Mouse (Mus musculus) ES-E14 (cell line): ENCODE data around the gene Nek7. TPM values are rescaled to one million over a fixed set of nuclear protein-coding genes. Genes with fewer than 3 reads are reported as not detected.

Experiments
- DNase-seq: peaks from one replicate; pipeline ENCODE4 v3.0.0-alpha.2; 2013; ENCODE audit warnings: low read depth, low spot score
- H3K27ac ChIP-seq: 2 replicates; pipeline ENCODE4 v1.5.1; 2012; ENCODE audit warnings: low read depth, mild to moderate bottlenecking, low read length, moderate library complexity, mixed read lengths; ENCODE audit not compliant: poor library complexity, insufficient read depth, severe bottlenecking
- H3K36me3 ChIP-seq: 2 replicates; pipeline ENCODE4 v1.6.1; 2012; ENCODE audit warnings: mild to moderate bottlenecking, low read length, moderate library complexity, mixed read lengths; ENCODE audit not compliant: control insufficient read depth, poor library complexity, insufficient read depth, severe bottlenecking
- H3K4me1 ChIP-seq, 2 experiments: fragments of 150-350 bp in 1 of 2; sonication (generic) in 1 of 2; 2 replicates each; pipeline ENCODE4 v1.6.1; 2012; ENCODE audit warnings: low read length in 2 of 2, mild to moderate bottlenecking in 1 of 2, mixed read lengths in 1 of 2; ENCODE audit not compliant: control insufficient read depth in 2 of 2, insufficient read depth in 2 of 2, poor library complexity in 1 of 2
- H3K4me3 ChIP-seq, 2 experiments: fragments of 150-350 bp in 1 of 2; sonication (generic) in 1 of 2; 2 replicates each; pipeline ENCODE4 v1.5.1; 2012; ENCODE audit warnings: low read length in 2 of 2, low read depth in 1 of 2, mild to moderate bottlenecking in 1 of 2, mixed read lengths in 1 of 2; ENCODE audit not compliant: insufficient read depth in 1 of 2, poor library complexity in 1 of 2, severe bottlenecking in 1 of 2
- H3K9ac ChIP-seq: 2 replicates; pipeline ENCODE4 v1.6.1; 2012; ENCODE audit warnings: low read depth, mild to moderate bottlenecking, low read length, mixed read lengths; ENCODE audit not compliant: poor library complexity, insufficient read depth, severe bottlenecking
- H3K9me3 ChIP-seq: fragments of 150-350 bp; sonication (generic); 2 replicates; pipeline ENCODE4 v1.6.1; 2012; ENCODE audit warnings: low read depth, mild to moderate bottlenecking, low read length; ENCODE audit not compliant: control insufficient read depth, insufficient read depth
- CHD2 ChIP-seq: IDR thresholded peaks from 2 replicates; pipeline ENCODE4 v1.6.1; 2014; ENCODE audit warnings: mild to moderate bottlenecking, low read depth, low read length, inconsistent platforms
- HCFC1 ChIP-seq: IDR thresholded peaks from 2 replicates; pipeline ENCODE4 v1.6.1; 2012; ENCODE audit warnings: low read length, inconsistent platforms, borderline replicate concordance; ENCODE audit not compliant: insufficient read depth
- MAFK ChIP-seq: IDR thresholded peaks from 2 replicates; pipeline ENCODE4 v1.6.1; 2014; ENCODE audit warnings: mild to moderate bottlenecking, low read depth, low read length, inconsistent platforms; ENCODE audit not compliant: insufficient read depth
- ZC3H11A ChIP-seq: IDR thresholded peaks from 2 replicates; pipeline ENCODE4 v1.6.1; 2012; ENCODE audit warnings: low read depth, mild to moderate bottlenecking, inconsistent platforms, low read length, borderline replicate concordance
- ZNF384 ChIP-seq: IDR thresholded peaks from 2 replicates; pipeline ENCODE4 v1.6.1; 2012; ENCODE audit warnings: low read depth, low read length, inconsistent platforms
- in situ Hi-C, 2 experiments: fragments of 600-800 bp; cut with MboI; formaldehyde crosslinking; loops; one replicate each; pipeline ENCODE4 v1.15.1; 2025; ENCODE audit warnings: low sequenced_read_pairs in 2 of 2, inconsistent platforms in 1 of 2; ENCODE audit not compliant: unreplicated experiment in 2 of 2
- total RNA-seq: library from RNA; depleted of rRNA; stranded (reverse); fragments of 300-350 nt; gene quantifications from 2 replicates; pipeline ENCODE4 v1.2.3, GENCODE M21; 2012

Gene Nek7
- total RNA-seq, 1 experiment: 13.3 TPM

DNA sequence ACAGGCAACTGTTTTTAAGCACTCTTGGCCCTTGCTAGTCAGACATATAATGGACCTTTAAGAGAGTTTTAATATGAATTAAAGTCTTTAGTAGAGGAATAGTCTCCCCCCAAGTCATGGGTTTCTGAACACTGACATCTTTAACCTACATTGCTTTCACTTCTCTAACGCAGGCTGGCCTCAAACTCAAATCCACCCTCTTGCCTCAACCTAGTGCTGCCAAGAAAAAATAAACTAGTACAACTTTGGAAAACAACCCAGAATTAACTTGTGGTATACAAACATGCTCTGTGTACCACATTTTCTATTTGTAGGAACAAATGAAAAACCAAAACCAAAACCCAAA is 77.8 kb downstream of the Nek7 start:
- no peak overlapping the region for H3K4me3 ChIP-seq
- no peak overlapping the region for H3K9ac ChIP-seq
- in situ Hi-C loops: no loop called here
- H3K9me3 ChIP-seq: no peaks in the 10 kb centered on the region
- no peak overlapping the region for H3K27ac ChIP-seq
- H3K36me3 ChIP-seq: no peaks in the 10 kb centered on the region
- no peak for DNase-seq
- no peak for TF ChIP-seq HCFC1
- TF ChIP-seq ZNF384: no peak
- no peak for TF ChIP-seq CHD2
- no peak for TF ChIP-seq MAFK
- no peak for TF ChIP-seq ZC3H11A
- no peaks in the 10 kb centered on the region for H3K4me1 ChIP-seq

DNA sequence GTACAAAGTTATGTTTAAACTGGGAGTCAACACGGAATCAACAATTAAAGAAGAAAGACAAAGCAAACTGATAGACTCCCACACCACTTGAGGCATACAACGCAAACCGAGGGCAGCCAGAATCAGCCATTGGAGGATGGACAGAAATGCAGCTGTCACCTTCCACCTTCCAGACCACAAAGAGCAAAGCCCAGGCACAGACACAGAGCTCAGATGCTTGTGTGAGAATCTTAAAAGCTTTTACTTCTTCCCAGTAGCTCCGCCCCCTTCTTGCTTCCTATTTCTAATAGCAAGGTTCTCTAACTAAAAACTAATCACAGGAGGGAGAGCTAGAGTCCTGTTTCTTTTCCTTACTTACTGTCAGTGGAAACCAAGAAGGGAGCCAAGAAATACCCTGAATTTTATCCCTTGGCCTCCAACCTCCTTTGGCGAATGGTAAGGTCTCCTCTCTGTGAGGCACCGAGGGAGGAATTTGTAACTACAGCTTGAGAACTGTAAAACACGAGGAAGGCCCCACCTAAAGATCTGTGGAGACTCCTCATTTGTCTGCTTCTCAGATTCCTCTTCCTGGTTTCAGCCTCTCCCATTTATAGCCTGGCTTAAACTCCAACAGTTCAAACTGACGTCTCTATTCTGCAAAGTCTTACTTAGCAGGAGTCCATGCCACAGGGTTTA is 78.3 kb downstream of the Nek7 start:
- H3K9ac ChIP-seq: no peak overlapping the region
- DNase-seq: no peak
- H3K4me3 ChIP-seq: no peak overlapping the region
- no peaks in the 10 kb centered on the region for H3K36me3 ChIP-seq
- in situ Hi-C loops: no loop called here
- H3K27ac ChIP-seq: no peak overlapping the region
- TF ChIP-seq ZC3H11A: no peak
- TF ChIP-seq MAFK: no peak
- no peak for TF ChIP-seq ZNF384
- no peak for TF ChIP-seq CHD2
- no peak for TF ChIP-seq HCFC1
- H3K4me1 ChIP-seq: no peaks in the 10 kb centered on the region
- H3K9me3 ChIP-seq: no peaks in the 10 kb centered on the region

DNA sequence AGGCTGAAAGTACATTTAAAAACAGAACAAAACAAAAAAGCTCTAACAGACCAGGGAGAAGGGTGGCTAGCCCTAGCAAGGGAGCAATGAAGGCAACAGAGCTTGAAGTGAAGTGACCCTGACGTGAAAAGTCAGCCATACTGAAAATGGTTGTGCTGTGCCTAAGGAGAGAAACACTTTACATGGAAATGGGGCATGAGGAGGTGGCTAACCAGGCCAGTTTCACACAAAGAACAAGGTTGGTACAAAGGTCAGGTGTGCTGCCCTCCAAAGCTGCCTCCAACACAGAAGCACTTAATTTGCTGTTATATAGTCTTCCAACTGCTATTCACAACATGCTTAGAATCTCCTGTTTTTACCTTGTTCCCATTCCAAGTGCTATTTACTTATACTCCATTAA is 80.2 kb downstream of the Nek7 start:
- in situ Hi-C loops: no loop called here
- Histone ChIP-seq H3K36me3 (no peaks in the 10 kb centered on the region), H3K27ac (no peak overlapping the region), H3K9me3 (no peaks in the 10 kb centered on the region), H3K9ac (no peak overlapping the region), H3K4me1 (no peaks in the 10 kb centered on the region), H3K4me3 (no peak overlapping the region)
- TF ChIP-seq CHD2: no peak
- no peak for TF ChIP-seq MAFK
- no peak for TF ChIP-seq ZC3H11A
- TF ChIP-seq ZNF384: no peak
- TF ChIP-seq HCFC1: no peak
- no peak for DNase-seq

DNA sequence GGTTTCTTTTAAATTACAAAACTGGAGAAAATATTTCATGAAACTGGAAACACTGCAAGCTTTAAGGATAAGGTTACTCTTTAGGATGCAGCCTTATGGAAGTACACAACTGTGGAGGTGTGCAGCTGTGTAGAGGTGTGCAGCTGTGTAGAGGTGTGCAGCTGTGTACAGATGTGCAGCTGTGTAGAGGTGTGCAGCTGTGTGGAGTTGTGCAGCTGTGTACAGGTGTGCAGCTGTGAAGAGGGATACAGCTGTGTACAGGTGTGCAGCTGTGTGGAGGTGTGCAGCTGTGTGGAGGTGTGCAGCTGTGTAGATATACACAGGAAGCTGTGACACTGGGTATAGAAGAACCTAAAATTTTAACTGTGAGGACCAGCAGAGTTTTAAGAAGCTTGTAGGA is 81.7 kb downstream of the Nek7 start:
- Histone ChIP-seq H3K36me3 (no peaks in the 10 kb centered on the region), H3K9me3 (no peaks in the 10 kb centered on the region), H3K4me1 (no peaks in the 10 kb centered on the region), H3K27ac (no peak overlapping the region), H3K9ac (no peak overlapping the region), H3K4me3 (no peak overlapping the region)
- in situ Hi-C loops: no loop called here
- no peak for TF ChIP-seq HCFC1
- no peak for TF ChIP-seq CHD2
- TF ChIP-seq ZNF384: no peak
- TF ChIP-seq ZC3H11A: no peak
- no peak for TF ChIP-seq MAFK
- no peak for DNase-seq
